Mouse (Mus musculus) layer of hippocampus, adult 8-10 months (tissue): ENCODE results near the gene Ift57. TPM values are rescaled to one million over a fixed set of nuclear protein-coding genes. Genes with fewer than 3 reads are reported as not detected.

Experiments used
- DNase-seq, 2 experiments: peaks; one replicate each; pipeline ENCODE4 v3.0.0; 2022; ENCODE audit warnings: low spot score in 2 of 2
- total RNA-seq, 4 experiments: library from RNA; stranded (reverse); gene quantifications; 2 replicates each; pipeline ENCODE4 v1.2.4; 2022

Gene Ift57
- total RNA-seq, 4 experiments from 2014 or later = 44.0 to 55.8 (median 49.2) TPM

- DNase-seq = no peak
These were observed 93.4 kb downstream of the Ift57 start for GRCm38 (mm10) chr16:49792446-49792878.

- no peak for DNase-seq
These were observed 94.6 kb downstream of the Ift57 start for GRCm38 (mm10) chr16:49793596-49793995.

- DNase-seq = no peak
These were observed 97.2 kb downstream of the Ift57 start for GRCm38 (mm10) chr16:49796271-49796670.

- no peak for DNase-seq
These were observed 97.9 kb downstream of the Ift57 start for GRCm38 (mm10) chr16:49796954-49797353.

- no peak for DNase-seq
These were observed 99.8 kb downstream of the Ift57 start for GRCm38 (mm10) chr16:49798790-49799189.

- no peak for DNase-seq
These were observed 100.8 kb downstream of the Ift57 start, which contains the start of gene Cd47 for GRCm38 (mm10) chr16:49799597-49800561. Gene Cd47, plus strand, starts transcription at chr16:49800533.

GRCm38 (mm10) chr16:49800996-49801395 is 102.0 kb downstream of the Ift57 start:
- no peak for DNase-seq

- no peak for DNase-seq
These were observed 102.4 kb downstream of the Ift57 start for GRCm38 (mm10) chr16:49801399-49801798.

- DNase-seq = no peak
These were observed 104.0 kb downstream of the Ift57 start for GRCm38 (mm10) chr16:49802993-49803392.

- no peak for DNase-seq
These were observed 105.0 kb downstream of the Ift57 start for GRCm38 (mm10) chr16:49803932-49804461.

GRCm38 (mm10) chr16:49806920-49807319 is 107.9 kb downstream of the Ift57 start:
- no peak for DNase-seq

- DNase-seq = no peak
These were observed 108.4 kb downstream of the Ift57 start for GRCm38 (mm10) chr16:49807419-49807841.

- no peak for DNase-seq
These were observed 108.9 kb downstream of the Ift57 start for GRCm38 (mm10) chr16:49807862-49808430.

GRCm38 (mm10) chr16:49811897-49812296 is 112.9 kb downstream of the Ift57 start:
- DNase-seq = no peak

GRCm38 (mm10) chr16:49812821-49813616 is 114.0 kb downstream of the Ift57 start:
- no peak for DNase-seq

GRCm38 (mm10) chr16:49814419-49814818 is 115.4 kb downstream of the Ift57 start:
- DNase-seq = no peak

Other genes with a start within 250 kb of the Ift57 start
- 100 to 1,000 TPM; 206 to 235 (median 218) TPM for gene Cd47, start 101.3 kb downstream of the Ift57 start, total RNA-seq